Mouse (Mus musculus): Measurements from ENCODE around the gene Col27a1. TPM values are rescaled to one million over a fixed set of nuclear protein-coding genes. Genes with fewer than 3 reads are reported as not detected.

Col27a1 gene
- polyA plus RNA-seq, 1 experiment from 2014 or later, result 9.8 TPM

- DNase-seq (ENCODE audit: low spot score) (no peak), ATAC-seq (ENCODE audit: insufficient number of reproducible peaks, low FRiP score, low TSS enrichment, low read depth) (no peak)
- Histone ChIP-seq H3K9ac (ENCODE audit: low read length) (no peak overlapping the region), H3K9me3 (ENCODE audit: control insufficient read depth, low read length) (no peaks in the 10 kb centered on the region), H3K27ac (replicated peaks; ENCODE audit: low read depth, low read length) (no peak overlapping the region), H3K4me3 (ENCODE audit: low read depth, low read length) (no peak overlapping the region), H3K36me3 (ENCODE audit: control insufficient read depth, insufficient read depth, low read length) (no peaks in the 10 kb centered on the region), H3K4me2 (ENCODE audit: low read depth, severe bottlenecking) (no peak overlapping the region), H3K4me1 (ENCODE audit: control insufficient read depth, insufficient read depth, low read length) (peaks cover 8% of the 10 kb centered on the region), H3K27me3 (ENCODE audit: control insufficient read depth, insufficient read depth, low read length) (peaks cover 3% of the 10 kb centered on the region; the same call in 1 of the 2 replicates)
- 89% methylated on average over 6 of the region's 6 CpGs for WGBS
These were observed 3.7 kb downstream of the Col27a1 start for GRCm38 (mm10) chr4:63217513-63217912.

- ATAC-seq (ENCODE audit: insufficient number of reproducible peaks, low FRiP score, low TSS enrichment, low read depth), result no peak
- Histone ChIP-seq H3K36me3 (ENCODE audit: control insufficient read depth, insufficient read depth, low read length) (peaks cover 2% of the 10 kb centered on the region; the same call in 1 of the 2 replicates), H3K9ac (ENCODE audit: low read length) (no peak overlapping the region), H3K4me3 (ENCODE audit: low read depth, low read length) (no peak overlapping the region), H3K4me2 (ENCODE audit: low read depth, severe bottlenecking) (no peak overlapping the region), H3K27me3 (ENCODE audit: control insufficient read depth, insufficient read depth, low read length) (peaks cover 3% of the 10 kb centered on the region; the same call in 1 of the 2 replicates), H3K27ac (replicated peaks; ENCODE audit: low read depth, low read length) (no peak overlapping the region), H3K4me1 (ENCODE audit: control insufficient read depth, insufficient read depth, low read length) (peaks cover 8% of the 10 kb centered on the region), H3K9me3 (ENCODE audit: control insufficient read depth, low read length) (no peaks in the 10 kb centered on the region)
- DNase-seq (ENCODE audit: low spot score), result no peak
- WGBS, result 86% methylated on average over 3 of the region's 3 CpGs
These were observed 5.3 kb downstream of the Col27a1 start for GRCm38 (mm10) chr4:63219059-63219458.

DNA sequence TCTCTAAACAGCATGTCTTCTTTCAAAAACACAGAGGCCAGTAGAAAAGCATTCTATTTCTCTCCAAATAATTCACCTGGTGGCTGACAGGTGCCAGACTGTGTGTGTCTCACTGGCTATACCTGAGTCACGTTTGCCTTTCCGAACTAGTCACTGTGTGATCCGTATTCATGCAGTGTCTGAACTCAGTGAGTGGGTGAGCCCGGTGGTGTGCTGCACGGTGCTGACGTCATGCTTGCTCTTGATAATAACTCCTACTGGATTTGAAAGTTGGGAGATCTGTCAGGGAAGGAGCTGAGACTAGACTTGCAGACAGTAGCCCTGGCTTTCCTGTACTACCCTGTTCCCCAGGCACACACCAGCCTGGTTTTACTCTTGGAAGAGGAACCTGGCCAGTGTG is 5.8 kb downstream of the Col27a1 start:
- ATAC-seq (ENCODE audit: insufficient number of reproducible peaks, low FRiP score, low TSS enrichment, low read depth), result no peak
- 91% methylated on average over 6 of the region's 6 CpGs for WGBS

DNA sequence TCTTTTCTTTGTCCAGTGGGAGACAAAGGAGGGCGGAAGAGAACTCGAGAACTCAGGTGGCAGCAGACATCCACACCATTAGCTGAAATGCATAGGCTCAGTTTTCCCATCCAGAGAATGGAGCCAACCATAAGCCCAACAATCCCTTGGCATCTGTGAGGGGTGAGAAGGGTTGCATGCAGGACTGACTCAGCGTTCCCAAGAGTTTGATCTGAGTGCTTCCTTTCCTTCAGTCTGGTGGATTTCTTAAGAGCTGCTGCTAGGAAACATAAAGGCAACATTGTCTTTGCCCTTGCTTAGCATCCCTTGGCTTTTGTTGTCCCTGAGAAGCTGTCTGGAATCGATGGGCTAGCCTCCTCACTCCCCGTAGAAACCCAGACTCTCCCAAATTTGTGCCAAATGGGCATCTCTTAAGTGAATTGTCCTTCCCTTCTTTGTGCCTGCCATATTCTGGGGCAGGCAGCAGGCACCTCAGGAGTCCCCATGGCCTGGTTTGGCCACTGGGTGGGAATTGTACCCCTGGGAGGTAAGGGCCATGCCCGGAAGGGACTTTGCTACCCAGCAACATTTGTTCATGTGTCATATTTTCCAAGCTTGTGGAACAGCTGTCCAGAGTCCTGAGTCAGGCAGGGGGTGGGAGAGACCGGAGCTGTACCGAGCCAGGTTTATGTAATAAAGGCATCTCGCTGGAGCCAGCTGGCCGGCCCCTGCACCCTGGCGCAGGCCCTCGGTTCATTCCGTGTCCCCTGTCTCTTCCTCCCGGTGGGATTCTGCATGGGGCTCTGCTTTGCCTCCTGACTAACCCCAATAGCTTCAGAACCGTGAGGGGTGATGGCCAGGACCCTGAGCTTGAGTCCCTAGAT is 7.5 kb downstream of the Col27a1 start:
- no peaks in the 10 kb centered on the region for H3K9me3 ChIP-seq (ENCODE audit: control insufficient read depth, low read length)
- ATAC-seq (ENCODE audit: insufficient number of reproducible peaks, low FRiP score, low TSS enrichment, low read depth), result no peak
- WGBS, result 89% methylated on average over 15 of the region's 15 CpGs

More for the DNA sequence above, 5.8 kb downstream of the Col27a1 start:
- Histone ChIP-seq H3K36me3 (ENCODE audit: control insufficient read depth, insufficient read depth, low read length) (peaks cover 3% of the 10 kb centered on the region; the same call in 1 of the 2 replicates), H3K4me1 (ENCODE audit: control insufficient read depth, insufficient read depth, low read length) (peaks cover 8% of the 10 kb centered on the region), H3K4me2 (ENCODE audit: low read depth, severe bottlenecking) (no peak overlapping the region), H3K9ac (ENCODE audit: low read length) (no peak overlapping the region), H3K27ac (replicated peaks; ENCODE audit: low read depth, low read length) (no peak overlapping the region), H3K27me3 (ENCODE audit: control insufficient read depth, insufficient read depth, low read length) (peaks cover 3% of the 10 kb centered on the region; the same call in 1 of the 2 replicates), H3K9me3 (ENCODE audit: control insufficient read depth, low read length) (no peaks in the 10 kb centered on the region), H3K4me3 (ENCODE audit: low read depth, low read length) (no peak overlapping the region)
- no peak for DNase-seq (ENCODE audit: low spot score)

DNA sequence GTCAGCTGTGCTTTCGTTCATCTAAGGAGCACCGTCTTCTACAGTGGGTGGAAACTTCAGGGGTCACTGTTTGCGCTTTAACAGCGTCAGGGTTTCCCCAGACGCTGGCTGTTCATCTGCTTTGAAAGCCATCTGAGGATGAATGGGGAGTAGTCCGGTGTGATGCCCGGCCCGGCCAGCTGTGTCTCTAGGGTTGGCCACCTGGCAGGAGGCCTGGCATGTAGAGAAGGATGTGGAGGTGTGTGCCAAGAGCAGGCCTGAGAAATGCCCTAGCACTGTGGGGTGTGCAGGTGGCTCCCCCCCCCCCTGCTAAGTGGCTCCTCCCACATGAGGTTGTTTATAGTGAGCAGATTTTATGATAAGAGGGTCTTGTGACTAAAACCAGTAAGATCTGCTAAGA is 8.4 kb downstream of the Col27a1 start:
- Histone ChIP-seq H3K4me2 (ENCODE audit: low read depth, severe bottlenecking) (no peak overlapping the region), H3K4me3 (ENCODE audit: low read depth, low read length) (no peak overlapping the region), H3K9me3 (ENCODE audit: control insufficient read depth, low read length) (no peaks in the 10 kb centered on the region), H3K4me1 (ENCODE audit: control insufficient read depth, insufficient read depth, low read length) (no peaks in the 10 kb centered on the region), H3K27me3 (ENCODE audit: control insufficient read depth, insufficient read depth, low read length) (no peaks in the 10 kb centered on the region), H3K9ac (ENCODE audit: low read length) (no peak overlapping the region), H3K36me3 (ENCODE audit: control insufficient read depth, insufficient read depth, low read length) (peaks cover 3% of the 10 kb centered on the region; the same call in 1 of the 2 replicates), H3K27ac (replicated peaks; ENCODE audit: low read depth, low read length) (no peak overlapping the region)
- 88% methylated on average over 8 of the region's 8 CpGs for WGBS
- DNase-seq (ENCODE audit: low spot score) (no peak), ATAC-seq (ENCODE audit: insufficient number of reproducible peaks, low FRiP score, low TSS enrichment, low read depth) (no peak)

More for the DNA sequence above, 7.5 kb downstream of the Col27a1 start:
- no peaks in the 10 kb centered on the region; the same call in 1 of the 2 replicates for H3K27me3 ChIP-seq (ENCODE audit: control insufficient read depth, insufficient read depth, low read length)
- no peak for DNase-seq (ENCODE audit: low spot score)
- peaks cover 6% of the 10 kb centered on the region for H3K4me1 ChIP-seq (ENCODE audit: control insufficient read depth, insufficient read depth, low read length)
- no peak overlapping the region; the same call in 1 of the 2 replicates for H3K4me2 ChIP-seq (ENCODE audit: low read depth, severe bottlenecking)
- no peak overlapping the region for H3K4me3 ChIP-seq (ENCODE audit: low read depth, low read length)
- no peak overlapping the region for H3K9ac ChIP-seq (ENCODE audit: low read length)
- peaks cover 3% of the 10 kb centered on the region; the same call in 1 of the 2 replicates for H3K36me3 ChIP-seq (ENCODE audit: control insufficient read depth, insufficient read depth, low read length)
- no peak overlapping the region for H3K27ac ChIP-seq (replicated peaks; ENCODE audit: low read depth, low read length)

DNA sequence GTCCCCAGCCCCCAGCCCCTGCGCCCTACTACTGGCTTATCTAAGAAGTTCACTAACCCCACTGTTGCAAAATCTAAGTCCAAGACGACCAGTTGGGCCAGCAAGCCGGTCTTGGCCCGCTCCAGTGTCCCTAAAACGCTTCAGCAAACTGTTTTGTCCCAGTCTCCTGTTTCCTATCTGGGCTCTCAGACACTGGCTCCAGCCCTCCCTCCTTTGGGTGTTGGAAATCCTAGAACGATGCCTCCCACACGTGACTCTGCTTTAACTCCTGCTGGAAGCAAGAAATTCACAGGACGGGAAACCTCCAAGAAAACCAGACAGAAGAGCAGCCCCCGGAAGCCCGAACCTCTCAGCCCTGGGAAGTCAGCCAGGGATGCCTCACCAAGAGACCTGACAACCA is 11.6 kb downstream of the Col27a1 start:
- ATAC-seq (ENCODE audit: insufficient number of reproducible peaks, low FRiP score, low TSS enrichment, low read depth) (no peak), DNase-seq (ENCODE audit: low spot score) (no peak)
- WGBS, result 88% methylated on average over 10 of the region's 10 CpGs
- H3K4me1 ChIP-seq (ENCODE audit: control insufficient read depth, insufficient read depth, low read length), result peaks cover 12% of the 10 kb centered on the region; the same call in 1 of the 2 replicates
- peaks cover 3% of the 10 kb centered on the region; the same call in 1 of the 2 replicates for H3K36me3 ChIP-seq (ENCODE audit: control insufficient read depth, insufficient read depth, low read length)
- H3K27me3 ChIP-seq (ENCODE audit: control insufficient read depth, insufficient read depth, low read length), result no peaks in the 10 kb centered on the region
- no peaks in the 10 kb centered on the region for H3K9me3 ChIP-seq (ENCODE audit: control insufficient read depth, low read length)
- no peak overlapping the region for H3K9ac ChIP-seq (ENCODE audit: low read length)
- H3K4me3 ChIP-seq (ENCODE audit: low read depth, low read length), result no peak overlapping the region
- H3K4me2 ChIP-seq (ENCODE audit: low read depth, severe bottlenecking), result no peak overlapping the region
- H3K27ac ChIP-seq (replicated peaks; ENCODE audit: low read depth, low read length), result no peak overlapping the region

DNA sequence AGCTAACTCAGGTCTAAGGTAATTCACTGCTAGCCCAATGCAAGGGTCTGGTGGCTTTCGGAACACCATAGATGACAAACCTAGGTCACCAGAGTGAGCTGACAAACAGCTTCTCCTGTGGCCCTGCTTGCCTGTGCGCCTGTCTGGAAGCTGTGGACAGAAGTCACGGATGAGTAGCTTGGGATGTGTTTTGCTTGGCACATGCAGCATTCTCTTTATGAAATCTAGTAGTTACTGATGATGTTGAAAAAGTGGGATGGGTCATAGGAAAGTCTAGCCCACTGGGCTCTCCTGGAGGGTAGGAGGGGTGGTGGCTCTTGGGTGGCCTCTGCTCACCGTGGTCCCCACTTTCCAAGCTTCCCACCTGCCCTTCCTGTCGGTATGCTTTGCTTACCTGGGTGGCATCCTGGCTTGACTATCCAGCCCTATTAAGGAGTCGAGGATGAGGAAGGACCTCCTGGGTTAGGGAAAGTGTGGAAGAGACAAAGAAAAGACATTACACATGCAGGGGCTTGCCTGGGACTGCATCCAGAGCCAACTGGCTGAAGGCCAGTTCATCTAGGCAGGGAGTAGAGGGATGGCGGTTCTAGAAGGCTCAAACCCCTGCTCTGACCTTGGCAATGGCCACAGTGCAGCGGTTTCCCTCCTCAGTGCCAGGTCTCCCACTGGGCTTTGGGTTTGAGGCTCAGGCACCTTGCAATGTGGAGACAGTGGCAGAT is 12.5 kb downstream of the Col27a1 start:
- H3K27ac ChIP-seq (replicated peaks; ENCODE audit: low read depth, low read length), result no peak overlapping the region
- H3K4me3 ChIP-seq (ENCODE audit: low read depth, low read length), result no peak overlapping the region
- no peaks in the 10 kb centered on the region for H3K9me3 ChIP-seq (ENCODE audit: control insufficient read depth, low read length)
- ATAC-seq (ENCODE audit: insufficient number of reproducible peaks, low FRiP score, low TSS enrichment, low read depth), result no peak
- H3K9ac ChIP-seq (ENCODE audit: low read length), result no peak overlapping the region
- no peak overlapping the region for H3K4me2 ChIP-seq (ENCODE audit: low read depth, severe bottlenecking)
- DNase-seq (ENCODE audit: low spot score), result no peak
- peaks cover 3% of the 10 kb centered on the region; the same call in 1 of the 2 replicates for H3K36me3 ChIP-seq (ENCODE audit: control insufficient read depth, insufficient read depth, low read length)
- H3K27me3 ChIP-seq (ENCODE audit: control insufficient read depth, insufficient read depth, low read length), result no peaks in the 10 kb centered on the region
- 87% methylated on average over 8 of the region's 8 CpGs for WGBS
- peaks cover 12% of the 10 kb centered on the region; the same call in 1 of the 2 replicates for H3K4me1 ChIP-seq (ENCODE audit: control insufficient read depth, insufficient read depth, low read length)

- H3K4me1 ChIP-seq (ENCODE audit: control insufficient read depth, insufficient read depth, low read length), result peaks cover 12% of the 10 kb centered on the region; the same call in 1 of the 2 replicates
- no peak overlapping the region for H3K27ac ChIP-seq (replicated peaks; ENCODE audit: low read depth, low read length)
- DNase-seq (ENCODE audit: low spot score) (no peak), ATAC-seq (ENCODE audit: insufficient number of reproducible peaks, low FRiP score, low TSS enrichment, low read depth) (no peak)
- H3K4me3 ChIP-seq (ENCODE audit: low read depth, low read length), result no peak overlapping the region
- H3K36me3 ChIP-seq (ENCODE audit: control insufficient read depth, insufficient read depth, low read length), result peaks cover 3% of the 10 kb centered on the region; the same call in 1 of the 2 replicates
- 79% methylated on average over 6 of the region's 6 CpGs for WGBS
- no peaks in the 10 kb centered on the region for H3K27me3 ChIP-seq (ENCODE audit: control insufficient read depth, insufficient read depth, low read length)
- no peak overlapping the region for H3K9ac ChIP-seq (ENCODE audit: low read length)
- no peak overlapping the region for H3K4me2 ChIP-seq (ENCODE audit: low read depth, severe bottlenecking)
- H3K9me3 ChIP-seq (ENCODE audit: control insufficient read depth, low read length), result no peaks in the 10 kb centered on the region
These were observed 13.1 kb downstream of the Col27a1 start for GRCm38 (mm10) chr4:63226883-63227235.

Data from limb, embryonic 11.5 days (tissue).